Mouse (Mus musculus): Measurements from ENCODE around the gene Plekhh1.

DNA sequence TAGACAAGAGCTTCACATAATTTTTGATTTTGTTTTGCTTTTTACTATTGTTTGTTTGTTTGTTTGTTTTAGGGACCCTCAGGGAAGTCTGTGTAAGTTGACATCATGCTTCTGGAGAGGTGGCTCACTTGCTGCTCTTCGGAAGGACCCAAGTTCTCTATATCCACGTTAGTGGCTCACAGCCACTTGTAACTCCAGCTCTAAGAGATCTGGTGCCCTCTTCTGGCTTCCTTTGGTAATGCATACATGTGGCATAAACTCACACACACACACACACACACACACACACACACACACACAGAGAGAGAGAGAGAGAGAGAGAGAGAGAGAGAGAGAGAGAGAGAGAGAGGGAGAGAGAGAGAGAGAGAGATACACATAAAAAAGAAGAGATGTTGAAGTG, 75.6 kb downstream of the Plekhh1 start:
- TF ChIP-seq CTCF (IDR thresholded peaks at IDR 0.05; ENCODE audit: control insufficient read depth, insufficient read depth, low read length) (no peak), POLR2A (IDR thresholded peaks at IDR 0.05; ENCODE audit: borderline replicate concordance, control insufficient read depth, low read depth, low read length) (no peak)
